Mouse (Mus musculus) MEL (cell line): ENCODE data around the gene C9. TPM values are rescaled to one million over a fixed set of nuclear protein-coding genes. Genes with fewer than 3 reads are reported as not detected.

Experiments
- DNase-seq: peaks from one replicate; pipeline ENCODE4 v3.0.0; 2011; ENCODE audit warnings: low read depth, low spot score
- H3K27ac ChIP-seq: 2 replicates; pipeline ENCODE4 v1.5.1; 2012; ENCODE audit warnings: low read depth, mild to moderate bottlenecking, control low read depth, low read length, moderate library complexity; ENCODE audit not compliant: control insufficient read depth
- H3K27me3 ChIP-seq, 2 experiments: fragments of 150-350 bp in 1 of 2; sonication (generic) in 1 of 2; 2 replicates each; pipeline ENCODE4 v1.6.1; 2012; ENCODE audit warnings: low read length in 2 of 2, mild to moderate bottlenecking in 2 of 2, improper control_type of control experiment in 1 of 2, moderate library complexity in 1 of 2; ENCODE audit not compliant: insufficient read depth in 2 of 2, control insufficient read depth in 1 of 2
- H3K36me3 ChIP-seq, 2 experiments: 2 replicates each; pipeline ENCODE4 v1.6.1; 2012 to 2014; ENCODE audit warnings: low read length in 2 of 2, improper control_type of control experiment in 1 of 2, inconsistent platforms in 1 of 2, mild to moderate bottlenecking in 1 of 2; ENCODE audit not compliant: insufficient read depth in 2 of 2, control insufficient read depth in 1 of 2
- H3K4me1 ChIP-seq, 2 experiments: fragments of 150-350 bp in 1 of 2; sonication (generic) in 1 of 2; 2 replicates each; pipeline ENCODE4 v1.6.1; 2012; ENCODE audit warnings: low read length in 2 of 2, improper control_type of control experiment in 1 of 2, mild to moderate bottlenecking in 1 of 2; ENCODE audit not compliant: insufficient read depth in 2 of 2, control insufficient read depth in 1 of 2
- H3K4me3 ChIP-seq, 2 experiments: fragments of 150-350 bp in 1 of 2; sonication (generic) in 1 of 2; 2 replicates each; pipeline ENCODE4 v1.5.1; 2012; ENCODE audit warnings: low read depth in 2 of 2, low read length in 2 of 2, mild to moderate bottlenecking in 2 of 2, moderate library complexity in 2 of 2, control low read depth in 1 of 2, improper control_type of control experiment in 1 of 2; ENCODE audit not compliant: control insufficient read depth in 1 of 2, insufficient read depth in 1 of 2
- H3K79me2 ChIP-seq: 2 replicates; pipeline ENCODE4 v1.6.1; 2012; ENCODE audit warnings: mild to moderate bottlenecking, low read length, moderate library complexity; ENCODE audit not compliant: control insufficient read depth, poor library complexity, insufficient read depth
- H3K9ac ChIP-seq: 2 replicates; pipeline ENCODE4 v1.6.1; 2012; ENCODE audit warnings: low read depth, mild to moderate bottlenecking, control low read depth, low read length, moderate library complexity; ENCODE audit not compliant: control insufficient read depth, poor library complexity, severe bottlenecking
- H3K9me3 ChIP-seq: fragments of 150-350 bp; sonication (generic); replicated peaks from 2 replicates; pipeline ENCODE4 v1.6.1; 2012; ENCODE audit warnings: mild to moderate bottlenecking, low read length, improper control_type of control experiment, moderate library complexity; ENCODE audit not compliant: insufficient read depth
- CHD2 ChIP-seq: IDR thresholded peaks from 2 replicates; pipeline ENCODE4 v1.6.1; 2011; ENCODE audit warnings: low read length, improper control_type of control experiment
- E2F4 ChIP-seq: IDR thresholded peaks from 2 replicates; pipeline ENCODE4 v1.6.1; 2011; ENCODE audit warnings: low read depth, low read length, improper control_type of control experiment, borderline replicate concordance
- EP300 ChIP-seq, 2 experiments: IDR thresholded peaks; 2 replicates each; pipeline ENCODE4 v1.6.1; 2011; ENCODE audit warnings: improper control_type of control experiment in 2 of 2, low read length in 2 of 2, low read depth in 1 of 2, mild to moderate bottlenecking in 1 of 2
- ETS1 ChIP-seq: IDR thresholded peaks from 2 replicates; pipeline ENCODE4 v1.6.1; 2012; ENCODE audit warnings: low read depth, mild to moderate bottlenecking, inconsistent platforms, low read length, improper control_type of control experiment, moderate library complexity
- GABPA ChIP-seq: IDR thresholded peaks from 2 replicates; pipeline ENCODE4 v1.6.1; 2012; ENCODE audit warnings: low read depth, mild to moderate bottlenecking, inconsistent platforms, low read length, improper control_type of control experiment, moderate library complexity
- GATA1 ChIP-seq: IDR thresholded peaks from 2 replicates; pipeline ENCODE4 v1.6.1; 2011; ENCODE audit warnings: low read depth, low read length, improper control_type of control experiment
- JUND ChIP-seq: IDR thresholded peaks from 2 replicates; pipeline ENCODE4 v1.6.1; 2011; ENCODE audit warnings: low read depth, mild to moderate bottlenecking, improper control_type of control experiment, low read length
- KAT2A ChIP-seq: conservative IDR thresholded peaks from 2 replicates; pipeline ENCODE4 v1.6.1; 2012; ENCODE audit warnings: low read depth, low read length, improper control_type of control experiment, inconsistent platforms
- MAX ChIP-seq: IDR thresholded peaks from 2 replicates; pipeline ENCODE4 v1.6.1; 2011; ENCODE audit warnings: low read length, improper control_type of control experiment
- MEF2A ChIP-seq: IDR thresholded peaks from 2 replicates; pipeline ENCODE4 v1.6.1; 2014; ENCODE audit warnings: low read depth, mild to moderate bottlenecking, inconsistent platforms, low read length, improper control_type of control experiment; ENCODE audit not compliant: poor library complexity, insufficient replicate concordance, severe bottlenecking; ENCODE audit errors: extremely low read depth
- MYC ChIP-seq: IDR thresholded peaks from 2 replicates; pipeline ENCODE4 v1.6.1; 2011; ENCODE audit warnings: low read depth, mild to moderate bottlenecking, low read length, improper control_type of control experiment, moderate library complexity
- NRF1 ChIP-seq: IDR thresholded peaks from 2 replicates; pipeline ENCODE4 v1.6.1; 2014; ENCODE audit warnings: low read depth, mild to moderate bottlenecking, inconsistent platforms, low read length, improper control_type of control experiment, moderate library complexity; ENCODE audit not compliant: poor library complexity, insufficient read depth, severe bottlenecking
- POLR2AphosphoS2 ChIP-seq: IDR thresholded peaks from 2 replicates; pipeline ENCODE4 v1.6.1; 2011; ENCODE audit warnings: low read length, improper control_type of control experiment
- POLR2AphosphoS5 ChIP-seq: IDR thresholded peaks from 2 replicates; pipeline ENCODE4 v1.6.1; 2012; ENCODE audit warnings: low read depth, borderline replicate concordance, mild to moderate bottlenecking, inconsistent platforms, low read length, moderate library complexity, mixed read lengths
- RCOR1 ChIP-seq: IDR thresholded peaks from 2 replicates; pipeline ENCODE4 v1.6.1; 2012; ENCODE audit warnings: low read depth, mild to moderate bottlenecking, inconsistent platforms, low read length, improper control_type of control experiment
- SIN3A ChIP-seq: IDR thresholded peaks from 2 replicates; pipeline ENCODE4 v1.6.1; 2012; ENCODE audit warnings: low read length, improper control_type of control experiment, inconsistent platforms
- SMC3 ChIP-seq: IDR thresholded peaks from 2 replicates; pipeline ENCODE4 v1.6.1; 2011; ENCODE audit warnings: low read depth, low read length, improper control_type of control experiment
- UBTF ChIP-seq: IDR thresholded peaks from 2 replicates; pipeline ENCODE4 v1.6.1; 2012; ENCODE audit warnings: low read depth, mild to moderate bottlenecking, inconsistent platforms, low read length, improper control_type of control experiment, moderate library complexity, borderline replicate concordance; ENCODE audit not compliant: insufficient read depth
- ZC3H11A ChIP-seq: IDR thresholded peaks from 2 replicates; pipeline ENCODE4 v1.6.1; 2012; ENCODE audit warnings: low read depth, mild to moderate bottlenecking, inconsistent platforms, low read length, improper control_type of control experiment
- ZMIZ1 ChIP-seq: IDR thresholded peaks from 2 replicates; pipeline ENCODE4 v1.6.1; 2012; ENCODE audit warnings: low read depth, mild to moderate bottlenecking, inconsistent platforms, low read length, improper control_type of control experiment, moderate library complexity
- polyA plus RNA-seq, 2 experiments: library from polyadenylated mRNA; stranded (reverse) in 1 of 2; unstranded in 1 of 2; fragments of >175 nt in 1 of 2; fragments of >200 nt in 1 of 2; gene quantifications; 2 replicates each; pipeline versions ENCODE4 v1.2.1 to v1.2.4; 2012; ENCODE audit warnings: low replicate concordance in 2 of 2, low read depth in 1 of 2; ENCODE audit not compliant: insufficient read length in 2 of 2, insufficient read depth in 1 of 2, missing spikeins in 1 of 2
- total RNA-seq: library from RNA; depleted of rRNA; stranded (reverse); fragments of 300-350 nt; gene quantifications from 2 replicates; pipeline ENCODE4 v1.2.3, GENCODE M21; 2012

Gene C9
- total and polyA plus RNA-seq, 3 experiments = not detected

DNA sequence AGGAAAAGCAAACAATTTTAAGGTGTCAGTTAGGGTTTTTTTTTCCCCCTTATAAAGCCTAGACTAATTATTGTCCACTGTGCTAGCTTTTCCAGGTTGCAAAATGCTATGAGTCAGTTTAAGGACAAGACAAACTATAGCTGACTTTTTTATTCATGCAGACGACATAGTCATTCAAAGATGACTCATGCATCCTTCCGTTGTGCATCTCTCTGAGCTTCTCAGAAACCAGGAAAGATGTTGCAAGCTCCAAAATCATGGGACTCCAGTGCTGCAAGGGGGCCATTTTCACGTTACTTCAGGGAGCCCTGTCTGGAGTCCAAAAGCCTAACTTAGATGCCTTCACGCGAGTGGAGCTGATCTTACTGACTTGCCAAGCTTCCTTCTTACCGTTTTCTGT lies 33.8 kb upstream of the C9 start:
- Histone ChIP-seq H3K4me1 (no peaks in the 10 kb centered on the region), H3K27me3 (peaks cover 0 to 8% of the 10 kb centered on the region in 2 experiments; a peak in 2 of 4 replicates), H3K36me3 (no peaks in the 10 kb centered on the region), H3K9ac (no peak overlapping the region), H3K79me2 (no peaks in the 10 kb centered on the region), H3K9me3 (no peaks in the 10 kb centered on the region), H3K27ac (no peak overlapping the region), H3K4me3 (no peak overlapping the region)
- no peak for TF ChIP-seq JUND
- TF ChIP-seq UBTF = no peak
- TF ChIP-seq ZC3H11A = no peak
- TF ChIP-seq SMC3 = no peak
- TF ChIP-seq GABPA = no peak
- no peak for TF ChIP-seq CHD2
- no peak for TF ChIP-seq ETS1
- TF ChIP-seq MYC = no peak
- no peak for TF ChIP-seq EP300 (IDR thresholded peaks at IDR 0.05; ENCODE audit: low read depth in 1 of 2, low read length in 2 of 2)
- no peak for TF ChIP-seq ZMIZ1
- DNase-seq = no peak

DNA sequence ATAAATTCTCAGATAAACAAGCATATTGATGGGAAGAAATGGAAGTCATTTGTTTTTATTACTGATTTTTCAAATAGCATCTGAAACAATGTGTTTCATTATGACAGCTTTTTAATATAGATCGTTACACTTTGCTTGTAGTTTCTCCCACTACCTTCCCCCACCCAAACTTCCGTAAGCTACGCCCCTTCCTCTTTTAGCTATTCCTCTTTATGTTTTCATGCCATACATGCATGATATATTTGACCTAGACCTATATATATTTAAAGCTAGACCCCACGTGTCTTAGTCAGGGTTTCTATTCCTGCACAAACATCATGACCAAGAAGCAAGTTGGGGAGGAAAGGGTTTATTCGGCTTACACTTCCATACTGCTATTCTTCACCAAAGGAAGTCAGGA lies 29.8 kb upstream of the C9 start:
- H3K4me3 ChIP-seq = no peak overlapping the region
- H3K4me1 ChIP-seq = no peaks in the 10 kb centered on the region
- H3K9me3 ChIP-seq = no peaks in the 10 kb centered on the region
- no peaks in the 10 kb centered on the region for H3K36me3 ChIP-seq
- no peak overlapping the region for H3K9ac ChIP-seq
- no peaks in the 10 kb centered on the region for H3K79me2 ChIP-seq
- no peak for DNase-seq
- TF ChIP-seq SIN3A (no peak), UBTF (no peak), NRF1 (no peak), MAX (no peak), ZMIZ1 (no peak), KAT2A (no peak), POLR2AphosphoS2 (no peak), GATA1 (no peak), E2F4 (no peak), GABPA (no peak), MEF2A (no peak), RCOR1 (no peak), CHD2 (no peak), POLR2AphosphoS5 (no peak), SMC3 (no peak)
- peaks cover 3 to 7% of the 10 kb centered on the region in 2 experiments; a peak in 3 of 4 replicates for H3K27me3 ChIP-seq
- no peak overlapping the region for H3K27ac ChIP-seq
